In genomic region chr17:8377298-8377697, GRCm38 (mm10) we compare ENCODE assay signal across 27 mouse cellular contexts. TPM values are rescaled to one million over a fixed set of nuclear protein-coding genes. Genes with fewer than 3 reads are reported as not detected.
DNase-seq lines count a peak whose midpoint lies in the region; ATAC-seq and TF ChIP-seq lines count a peak whose summit lies in the region.
"Had no signal": no experiment of that assay in that cellular context is flagged by ENCODE, and none has a peak within 500 bp of the region (broad histone marks: within the 10 kb centered on the region; RNA-seq: fewer than 3 reads in every experiment).

No protein-coding gene starts in this region.

- H3K36me3 ChIP-seq in forebrain, embryonic 15.5 days: no peaks in the 10 kb centered on the region
- no peaks in the 10 kb centered on the region for H3K36me3 ChIP-seq in forebrain, embryonic 16.5 days (ENCODE audit: control insufficient read depth, insufficient read depth)
- peaks cover 0 to 4% of the 10 kb centered on the region in 2 experiments; a peak in 1 of 4 replicates for H3K36me3 ChIP-seq in MEL (ENCODE audit: control insufficient read depth in 1 of 2, insufficient read depth in 2 of 2, low read length in 2 of 2)
- no peaks in the 10 kb centered on the region for H3K36me3 ChIP-seq in intestine, embryonic 16.5 days (ENCODE audit: control insufficient read depth, insufficient read depth, low read length)
- H3K36me3 ChIP-seq: G1E had no signal

- no peak for TF ChIP-seq EP300 in MEL (IDR thresholded peaks at IDR 0.05; ENCODE audit: low read depth in 1 of 2, low read length in 2 of 2)

- no peak for ATAC-seq in forebrain, embryonic 15.5 days (replicated peaks)
- no peak for ATAC-seq in forebrain, embryonic 16.5 days
- ATAC-seq in granulocyte monocyte progenitor cell, adult 5-6 weeks (replicated peaks; ENCODE audit: poor library complexity, severe bottlenecking): peak; percentile 57
- ATAC-seq in inflammation-experienced regulatory T-cells, adult 6 months: no peak
- ATAC-seq in intestine, embryonic 16.5 days: no peak
- ATAC-seq: activated CD4-positive, CD25-positive, alpha-beta regulatory T cell, adult 4 months; CD4-positive, CD25-positive, alpha-beta regulatory T cell, adult 4 months; Patski had no signal

- H3K79me2 ChIP-seq in MEL (ENCODE audit: control insufficient read depth, insufficient read depth, low read length, poor library complexity): no peaks in the 10 kb centered on the region

- H3K9ac ChIP-seq in forebrain, embryonic 15.5 days (replicated peaks): no peak overlapping the region
- no peak overlapping the region for H3K9ac ChIP-seq in forebrain, embryonic 16.5 days (replicated peaks; ENCODE audit: low read depth, low read length)
- no peak overlapping the region for H3K9ac ChIP-seq in MEL (ENCODE audit: control insufficient read depth, low read depth, low read length, poor library complexity, severe bottlenecking)
- no peak overlapping the region for H3K9ac ChIP-seq in intestine, embryonic 16.5 days (ENCODE audit: low read depth, low read length)

- TF ChIP-seq RAD21 in MEL (IDR thresholded peaks at IDR 0.05; ENCODE audit: low read depth, low read length): no peak

- no peak for TF ChIP-seq CTCF in MEL (IDR thresholded peaks at IDR 0.05 in 2 of 3, conservative IDR thresholded peaks at IDR 0.05 in 1 of 3; ENCODE audit: control insufficient read depth in 1 of 3, insufficient read depth in 1 of 3, low read depth in 2 of 3, low read length in 3 of 3, poor library complexity in 1 of 3, severe bottlenecking in 1 of 3)

- H3K4me1 ChIP-seq in forebrain, embryonic 15.5 days: peaks cover 23% of the 10 kb centered on the region
- peaks cover 16% of the 10 kb centered on the region for H3K4me1 ChIP-seq in forebrain, embryonic 16.5 days (replicated peaks; ENCODE audit: control insufficient read depth, insufficient read depth, low read length)
- H3K4me1 ChIP-seq in MEL (ENCODE audit: control insufficient read depth in 1 of 2, insufficient read depth in 2 of 2, low read length in 2 of 2): peaks cover 0 to 9% of the 10 kb centered on the region in 2 experiments; a peak in 1 of 4 replicates
- no peaks in the 10 kb centered on the region for H3K4me1 ChIP-seq in intestine, embryonic 16.5 days (ENCODE audit: control insufficient read depth, insufficient read depth, low read length)

- no peaks in the 10 kb centered on the region for H3K9me3 ChIP-seq in forebrain, embryonic 15.5 days
- H3K9me3 ChIP-seq in forebrain, embryonic 16.5 days (ENCODE audit: control insufficient read depth, low read length): no peaks in the 10 kb centered on the region; the same call in 1 of the 2 replicates
- no peaks in the 10 kb centered on the region for H3K9me3 ChIP-seq in MEL (replicated peaks; ENCODE audit: insufficient read depth, low read length)
- no peaks in the 10 kb centered on the region for H3K9me3 ChIP-seq in intestine, embryonic 16.5 days (ENCODE audit: control insufficient read depth, low read length)
- H3K9me3 ChIP-seq: G1E had no signal

- H3K4me2 ChIP-seq in forebrain, embryonic 15.5 days (replicated peaks): no peak overlapping the region
- no peak overlapping the region for H3K4me2 ChIP-seq in forebrain, embryonic 16.5 days (ENCODE audit: low read length)
- no peak overlapping the region for H3K4me2 ChIP-seq in intestine, embryonic 16.5 days (ENCODE audit: low read depth, low read length)

- H3K27me3 ChIP-seq in forebrain, embryonic 15.5 days: no peaks in the 10 kb centered on the region
- no peaks in the 10 kb centered on the region for H3K27me3 ChIP-seq in forebrain, embryonic 16.5 days (replicated peaks; ENCODE audit: control insufficient read depth, insufficient read depth, low read length)
- no peaks in the 10 kb centered on the region; a peak in 1 of 4 replicates for H3K27me3 ChIP-seq in MEL (ENCODE audit: control insufficient read depth in 1 of 2, insufficient read depth in 2 of 2, low read length in 2 of 2)
- H3K27me3 ChIP-seq in intestine, embryonic 16.5 days (replicated peaks; ENCODE audit: control insufficient read depth, insufficient read depth, low read length): no peaks in the 10 kb centered on the region
- H3K27me3 ChIP-seq: CH12.LX had no signal

- 59% methylated on average over 5 of the region's 5 CpGs for WGBS in forebrain, embryonic 15.5 days
- 61% methylated on average over 5 of the region's 5 CpGs for WGBS in forebrain, embryonic 16.5 days
- 61% methylated on average over 5 of the region's 5 CpGs for WGBS in intestine, embryonic 16.5 days

- DNase-seq in 416B (ENCODE audit: low read depth): peak; percentile 51
- DNase-seq in MEL (ENCODE audit: low read depth, low spot score): peak; percentile 17
- DNase-seq in frontal cortex, postnatal 25 days (ENCODE audit: low spot score in 2 of 2): no peak
- DNase-seq: adrenal gland, adult 2 months; adrenal gland, adult 8-10 months; adrenal gland, postnatal 10 days; adrenal gland, postnatal 14 days; adrenal gland, postnatal 25 days; adrenal gland, postnatal 36 days; B cell, adult 2 months; cerebellum, adult 11 months; cerebellum, adult 11-12 months; cerebellum, adult 18-20 months; cerebellum, adult 2 months had no signal

- TF ChIP-seq POLR2A in MEL (IDR thresholded peaks at IDR 0.05; ENCODE audit: control insufficient read depth in 1 of 2, insufficient read depth in 1 of 2, low read depth in 1 of 2, low read length in 2 of 2, poor library complexity in 1 of 2): no peak

- H3K4me3 ChIP-seq in forebrain, embryonic 15.5 days: no peak overlapping the region
- H3K4me3 ChIP-seq in forebrain, embryonic 16.5 days (replicated peaks; ENCODE audit: low read length): no peak overlapping the region
- no peak overlapping the region for H3K4me3 ChIP-seq in MEL (ENCODE audit: control insufficient read depth in 1 of 2, insufficient read depth in 1 of 2, low read depth in 2 of 2, low read length in 2 of 2)
- no peak overlapping the region for H3K4me3 ChIP-seq in intestine, embryonic 16.5 days (ENCODE audit: low read length)

- peak overlapping the region; percentile 31; the same call in 1 of the 2 replicates for H3K27ac ChIP-seq in forebrain, embryonic 15.5 days (replicated peaks)
- no peak overlapping the region for H3K27ac ChIP-seq in forebrain, embryonic 16.5 days (ENCODE audit: low read length)
- H3K27ac ChIP-seq in MEL (ENCODE audit: control insufficient read depth, low read depth, low read length): no peak overlapping the region
- H3K27ac ChIP-seq in intestine, embryonic 16.5 days (ENCODE audit: low read length): no peak overlapping the region

TF ChIP-seq in MEL, 35 proteins besides CTCF, POLR2A, EP300 and RAD21 (continues in another document):
- TF ChIP-seq NRF1 (IDR thresholded peaks at IDR 0.05; ENCODE audit: insufficient read depth, low read depth, low read length, poor library complexity, severe bottlenecking) (no peak), CHD2 (IDR thresholded peaks at IDR 0.05; ENCODE audit: low read length) (no peak), POLR2AphosphoS2 (IDR thresholded peaks at IDR 0.05; ENCODE audit: low read length) (no peak), SIN3A (IDR thresholded peaks at IDR 0.05; ENCODE audit: low read length) (no peak), GABPA (IDR thresholded peaks at IDR 0.05; ENCODE audit: low read depth, low read length) (no peak), ZKSCAN1 (IDR thresholded peaks at IDR 0.05; ENCODE audit: low read depth, low read length) (no peak), POLR2AphosphoS5 (IDR thresholded peaks at IDR 0.05; ENCODE audit: borderline replicate concordance, low read depth, low read length) (no peak), SMC3 (IDR thresholded peaks at IDR 0.05; ENCODE audit: low read depth, low read length) (no peak), ZMIZ1 (IDR thresholded peaks at IDR 0.05; ENCODE audit: low read depth, low read length) (no peak), ELF1 (IDR thresholded peaks at IDR 0.05; ENCODE audit: low read depth, low read length) (no peak), TAL1 (IDR thresholded peaks at IDR 0.05; ENCODE audit: low read length) (no peak)

RNA-seq across cellular contexts. Expression of gene T2, which starts 21.5 kb away (rescaled TPM):
- 0.51 and 0.63 TPM in 2 replicates for polyA plus RNA-seq in forebrain, embryonic 15.5 days (2015; fragmentation: Nextera tagmentation; extraction: Ambion mirVana)
- polyA plus RNA-seq in forebrain, embryonic 16.5 days (2015; fragmentation: Nextera tagmentation; extraction: Ambion mirVana): 0.22 and 0.37 TPM in 2 replicates
- not detected in 2 replicates for total RNA-seq in MEL (2012; rRNA removed)
- polyA plus RNA-seq in MEL (2012; ENCODE audit: insufficient read depth in 1 of 2, insufficient read length in 2 of 2, low read depth in 1 of 2, low replicate concordance in 2 of 2, missing spikeins in 1 of 2): under 1 TPM in 1 of 2 experiments, not detected in 1; 0.15 TPM
- not detected in 2 replicates for total RNA-seq in granulocyte monocyte progenitor cell, adult 5-6 weeks (2014; fragmentation: Nextera tagmentation)
- not detected in 2 replicates for total RNA-seq in granulocyte monocyte progenitor cell, adult 5-6 weeks (2017)
- 1 to 10 TPM in 2 of 3 experiments, under 1 TPM in 1; 0.44 to 2.0 (median 1.4) TPM for polyA plus RNA-seq in inflammation-experienced regulatory T-cells, adult 6 months (2017; shearing (Covaris generic))
- polyA plus RNA-seq in intestine, embryonic 16.5 days (2015; fragmentation: Nextera tagmentation; extraction: Ambion mirVana): 0.22 and 0.24 TPM in 2 replicates
- total RNA-seq: adrenal gland, adult 18-20 months; adrenal gland, adult 2 months; adrenal gland, adult 8-10 months; adrenal gland, postnatal 14 days; adrenal gland, postnatal 25 days; adrenal gland, postnatal 36 days; CH12.LX; G1E had no signal
- polyA plus RNA-seq: adrenal gland, adult 2 months; G1E had no signal

RNA-seq across cellular contexts. Expression of gene Prr18, which starts 40.0 kb away (rescaled TPM):
- polyA plus RNA-seq in forebrain, embryonic 15.5 days (2015; fragmentation: Nextera tagmentation; extraction: Ambion mirVana): 11.5 and 12.8 TPM in 2 replicates
- polyA plus RNA-seq in forebrain, embryonic 16.5 days (2015; fragmentation: Nextera tagmentation; extraction: Ambion mirVana): 10.5 and 12.2 TPM in 2 replicates
- 0.03 and 0.04 TPM in 2 replicates for total RNA-seq in MEL (2012; rRNA removed)
- under 1 TPM in 1 of 2 experiments, not detected in 1; 0.10 TPM for polyA plus RNA-seq in MEL (2012; ENCODE audit: insufficient read depth in 1 of 2, insufficient read length in 2 of 2, low read depth in 1 of 2, low replicate concordance in 2 of 2, missing spikeins in 1 of 2)
- total RNA-seq in granulocyte monocyte progenitor cell, adult 5-6 weeks (2014; fragmentation: Nextera tagmentation): not detected in 2 replicates
- total RNA-seq in granulocyte monocyte progenitor cell, adult 5-6 weeks (2017): not detected in 2 replicates
- under 1 TPM in 1 of 3 experiments, not detected in 2; 0.25 TPM for polyA plus RNA-seq in inflammation-experienced regulatory T-cells, adult 6 months (2017; shearing (Covaris generic))
- polyA plus RNA-seq in intestine, embryonic 16.5 days (2015; fragmentation: Nextera tagmentation; extraction: Ambion mirVana): 0.17 and 0.20 TPM in 2 replicates
- polyA plus RNA-seq: CD4-positive, CD25-positive, alpha-beta regulatory T cell, adult 4 months had no signal

RNA-seq across cellular contexts. Expression of gene T, which starts 56.9 kb away (rescaled TPM):
- 0.46 and 0.54 TPM in 2 replicates for polyA plus RNA-seq in forebrain, embryonic 15.5 days (2015; fragmentation: Nextera tagmentation; extraction: Ambion mirVana)
- polyA plus RNA-seq in forebrain, embryonic 16.5 days (2015; fragmentation: Nextera tagmentation; extraction: Ambion mirVana): 0.61 and 0.70 TPM in 2 replicates
- total RNA-seq in MEL (2012; rRNA removed): not detected in 2 replicates
- not detected for polyA plus RNA-seq in MEL (2012; ENCODE audit: insufficient read depth in 1 of 2, insufficient read length in 2 of 2, low read depth in 1 of 2, low replicate concordance in 2 of 2, missing spikeins in 1 of 2)
- total RNA-seq in granulocyte monocyte progenitor cell, adult 5-6 weeks (2014; fragmentation: Nextera tagmentation): not detected in 2 replicates
- not detected in 2 replicates for total RNA-seq in granulocyte monocyte progenitor cell, adult 5-6 weeks (2017)
- polyA plus RNA-seq in inflammation-experienced regulatory T-cells, adult 6 months (2017; shearing (Covaris generic)): not detected
- polyA plus RNA-seq in intestine, embryonic 16.5 days (2015; fragmentation: Nextera tagmentation; extraction: Ambion mirVana): 0.17 and 0.23 TPM in 2 replicates
- total RNA-seq: adrenal gland, adult 18-20 months; adrenal gland, adult 2 months; adrenal gland, adult 8-10 months; adrenal gland, postnatal 10 days; adrenal gland, postnatal 14 days; adrenal gland, postnatal 25 days; adrenal gland, postnatal 36 days; adrenal gland, postnatal 4 days had no signal
- polyA plus RNA-seq: activated CD4-positive, CD25-positive, alpha-beta regulatory T cell, adult 4 months; C2C12; CD4-positive, CD25-positive, alpha-beta regulatory T cell, adult 4 months; G1E; Patski had no signal

Comparison
In these comparisons a context has a peak if more than half of its experiments do, and no peak if none do; other contexts are left out.
1. DNase-seq: peak in 416B (single experiment) and MEL (single experiment); none in frontal cortex, postnatal 25 days (0 of 2).